Mouse (Mus musculus) adrenal gland (tissue): ENCODE measurements around the gene Prpf18.

Experiments
- intact Hi-C: fragments of 180-260 bp; cut with DNase I; formaldehyde crosslinking; loops from one replicate; pipeline ENCODE4 v1.15.1; 2025

The Prpf18 gene

GRCm38 (mm10) chr2:4579357-4580068 is 72.4 kb downstream of the Prpf18 start:
- intact Hi-C loops, result no loop called here

GRCm38 (mm10) chr2:4578291-4578690 is 73.6 kb downstream of the Prpf18 start:
- intact Hi-C loops, result no loop called here

GRCm38 (mm10) chr2:4575975-4576374 is 75.9 kb downstream of the Prpf18 start:
- intact Hi-C loops, result no loop called here

- intact Hi-C loops, result no loop called here
Observed at GRCm38 (mm10) chr2:4575163-4575562, 76.8 kb downstream of the Prpf18 start.

- intact Hi-C loops, result no loop called here
Observed at GRCm38 (mm10) chr2:4574251-4574650, 77.7 kb downstream of the Prpf18 start.

GRCm38 (mm10) chr2:4573386-4573785 is 78.5 kb downstream of the Prpf18 start:
- intact Hi-C loops, result no loop called here

- intact Hi-C loops, result no loop called here
Observed at GRCm38 (mm10) chr2:4572498-4573263, 79.2 kb downstream of the Prpf18 start.
